Mouse (Mus musculus): ENCODE data around the gene Hipk3.

- no peak for TF ChIP-seq CTCF (IDR thresholded peaks at IDR 0.05; ENCODE audit: low read depth, low read length)
- TF ChIP-seq POLR2AphosphoS5 (IDR thresholded peaks at IDR 0.05; ENCODE audit: insufficient replicate concordance, low read depth, low read length): no peak
- TF ChIP-seq GATA1 (IDR thresholded peaks at IDR 0.05; ENCODE audit: borderline replicate concordance, low read length): no peak
- no peak for TF ChIP-seq TAL1 (conservative IDR thresholded peaks at IDR 0.05; ENCODE audit: low read depth, low read length)
These were observed 17.4 kb upstream of the Hipk3 start for GRCm38 (mm10) chr2:104511622-104512021.

Measured in G1E (cell line).